Mouse (Mus musculus): ENCODE measurements at regions not wholly inside any gene's neighbourhood (a gene's known extent, or its start where the extent isn't known, plus 50 kb on each side); places are given as distances from the start of the nearest gene placed in this dataset.

DNA sequence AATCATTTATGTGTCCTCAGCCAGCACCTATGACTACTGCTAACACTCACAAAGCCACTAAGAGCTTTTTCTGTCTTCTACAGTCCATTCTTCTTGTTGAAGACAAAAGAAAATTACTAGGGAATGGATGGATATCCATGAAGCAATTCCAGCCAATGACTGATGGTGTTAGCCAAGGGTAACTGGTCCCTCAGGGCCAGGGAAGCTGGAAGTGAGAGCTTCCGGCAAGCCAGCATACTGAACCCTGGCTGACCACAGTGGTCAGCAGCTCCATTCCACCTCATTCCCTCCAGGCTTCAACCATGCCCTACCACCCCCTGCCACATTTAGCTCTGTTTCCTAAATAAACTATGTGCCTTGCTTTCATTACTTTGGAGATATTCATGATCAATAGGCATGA lies 64.1 kb upstream of the Hif1a start:
- H3K9ac ChIP-seq (ENCODE audit: low read depth, low read length) = no peak overlapping the region
- H3K27me3 ChIP-seq (ENCODE audit: control insufficient read depth, insufficient read depth, low read length) = no peaks in the 10 kb centered on the region
- no peak overlapping the region for H3K27ac ChIP-seq
- TF ChIP-seq POLR2A (IDR thresholded peaks at IDR 0.05; ENCODE audit: insufficient read depth, low read depth, low read length) (no peak), CTCF (IDR thresholded peaks at IDR 0.05) (no peak), EP300 (IDR thresholded peaks at IDR 0.05; ENCODE audit: insufficient read depth, low read depth, low read length) (no peak)
- no peaks in the 10 kb centered on the region for H3K36me3 ChIP-seq (ENCODE audit: control insufficient read depth, insufficient read depth, low read length)
- DNase-seq = peak in 1 of 2 experiments; percentile 15
- peaks cover 4% of the 10 kb centered on the region for H3K4me1 ChIP-seq (ENCODE audit: control insufficient read depth, insufficient read depth, low read length)
- intact Hi-C loops (cut with DNase I) = no loop called here
- H3K79me2 ChIP-seq (replicated peaks; ENCODE audit: control insufficient read depth, insufficient read depth, low read length) = no peaks in the 10 kb centered on the region
- no peak overlapping the region for H3K4me3 ChIP-seq
- WGBS = 75% methylated on average over 1 of the region's 1 CpGs

DNA sequence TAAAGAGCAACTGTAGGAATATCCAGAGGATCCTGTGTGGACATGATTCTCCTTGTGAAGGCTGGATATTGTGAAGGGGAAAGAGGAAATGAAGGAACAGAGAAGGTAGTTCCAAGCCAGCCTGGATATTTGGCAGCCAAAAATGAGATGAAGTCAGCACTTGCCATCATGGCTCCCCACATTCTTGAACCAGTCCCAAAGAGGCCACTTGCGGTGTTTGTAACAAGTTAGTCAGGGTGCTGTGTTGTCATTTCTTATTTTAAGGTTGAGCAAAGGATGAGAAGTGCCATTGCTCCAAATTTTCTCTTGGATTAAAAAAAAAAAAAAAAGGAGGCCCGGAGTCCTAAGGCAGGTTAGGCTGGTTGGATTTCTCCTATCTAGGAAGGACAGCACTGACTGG lies 63.3 kb upstream of the Hif1a start:
- 78% methylated on average over 2 of the region's 2 CpGs for WGBS
- H3K9ac ChIP-seq (ENCODE audit: low read depth, low read length) = no peak overlapping the region

GRCm38 (mm10) chr12:73838330-73838729 lies 62.8 kb upstream of the Hif1a start:
- Histone ChIP-seq H3K4me1 (ENCODE audit: control insufficient read depth, insufficient read depth, low read length) (peaks cover 1% of the 10 kb centered on the region; the same call in 1 of the 2 replicates), H3K9ac (ENCODE audit: low read depth, low read length) (no peak overlapping the region), H3K36me3 (ENCODE audit: control insufficient read depth, insufficient read depth, low read length) (no peaks in the 10 kb centered on the region), H3K4me3 (no peak overlapping the region), H3K27me3 (ENCODE audit: control insufficient read depth, insufficient read depth, low read length) (no peaks in the 10 kb centered on the region), H3K79me2 (replicated peaks; ENCODE audit: control insufficient read depth, insufficient read depth, low read length) (no peaks in the 10 kb centered on the region), H3K27ac (no peak overlapping the region)
- TF ChIP-seq CTCF (IDR thresholded peaks at IDR 0.05) = no peak
- no peak for DNase-seq
- intact Hi-C loops (cut with DNase I) = no loop called here
- 88% methylated on average over 10 of the region's 10 CpGs for WGBS

More for the DNA sequence above, 63.3 kb upstream of the Hif1a start:
- intact Hi-C loops (cut with DNase I) = no loop called here
- no peaks in the 10 kb centered on the region for H3K36me3 ChIP-seq (ENCODE audit: control insufficient read depth, insufficient read depth, low read length)
- H3K27ac ChIP-seq = no peak overlapping the region
- TF ChIP-seq POLR2A (IDR thresholded peaks at IDR 0.05; ENCODE audit: insufficient read depth, low read depth, low read length) = no peak
- no peak for TF ChIP-seq CTCF (IDR thresholded peaks at IDR 0.05)
- TF ChIP-seq EP300 (IDR thresholded peaks at IDR 0.05; ENCODE audit: insufficient read depth, low read depth, low read length) = no peak
- peak in 1 of 2 experiments; percentile 38 for DNase-seq
- H3K4me3 ChIP-seq = no peak overlapping the region
- H3K4me1 ChIP-seq (ENCODE audit: control insufficient read depth, insufficient read depth, low read length) = peaks cover 2% of the 10 kb centered on the region; the same call in 1 of the 2 replicates
- H3K79me2 ChIP-seq (replicated peaks; ENCODE audit: control insufficient read depth, insufficient read depth, low read length) = no peaks in the 10 kb centered on the region
- no peaks in the 10 kb centered on the region for H3K27me3 ChIP-seq (ENCODE audit: control insufficient read depth, insufficient read depth, low read length)

- H3K4me3 ChIP-seq = no peak overlapping the region
- intact Hi-C loops (cut with DNase I) = loop anchor here (10.0 kb wide), 1 partner anchor 63 kb away; the partner anchor contains the start of gene Hif1a
- DNase-seq = no peak
- H3K4me1 ChIP-seq (ENCODE audit: control insufficient read depth, insufficient read depth, low read length) = peaks cover 1% of the 10 kb centered on the region; the same call in 1 of the 2 replicates
- H3K27me3 ChIP-seq (ENCODE audit: control insufficient read depth, insufficient read depth, low read length) = no peaks in the 10 kb centered on the region
- H3K27ac ChIP-seq = no peak overlapping the region
- 41% methylated on average over 9 of the region's 9 CpGs for WGBS
- no peaks in the 10 kb centered on the region for H3K79me2 ChIP-seq (replicated peaks; ENCODE audit: control insufficient read depth, insufficient read depth, low read length)
- no peak for TF ChIP-seq POLR2A (IDR thresholded peaks at IDR 0.05; ENCODE audit: insufficient read depth, low read depth, low read length)
- no peak for TF ChIP-seq EP300 (IDR thresholded peaks at IDR 0.05; ENCODE audit: insufficient read depth, low read depth, low read length)
- no peak for TF ChIP-seq CTCF (IDR thresholded peaks at IDR 0.05)
- no peaks in the 10 kb centered on the region for H3K36me3 ChIP-seq (ENCODE audit: control insufficient read depth, insufficient read depth, low read length)
- no peak overlapping the region for H3K9ac ChIP-seq (ENCODE audit: low read depth, low read length)
Measured at GRCm38 (mm10) chr12:73842000-73842675, 59.0 kb upstream of the Hif1a start.

GRCm38 (mm10) chr12:73844782-73845181 lies 56.4 kb upstream of the Hif1a start:
- no peak for TF ChIP-seq POLR2A (IDR thresholded peaks at IDR 0.05; ENCODE audit: insufficient read depth, low read depth, low read length)
- TF ChIP-seq EP300 (IDR thresholded peaks at IDR 0.05; ENCODE audit: insufficient read depth, low read depth, low read length) = no peak
- TF ChIP-seq CTCF (IDR thresholded peaks at IDR 0.05) = no peak
- 92% methylated on average over 3 of the region's 3 CpGs for WGBS
- DNase-seq = no peak
- Histone ChIP-seq H3K79me2 (replicated peaks; ENCODE audit: control insufficient read depth, insufficient read depth, low read length) (no peaks in the 10 kb centered on the region), H3K27ac (no peak overlapping the region), H3K4me1 (ENCODE audit: control insufficient read depth, insufficient read depth, low read length) (peaks cover 2% of the 10 kb centered on the region), H3K9ac (ENCODE audit: low read depth, low read length) (no peak overlapping the region), H3K27me3 (ENCODE audit: control insufficient read depth, insufficient read depth, low read length) (no peaks in the 10 kb centered on the region), H3K36me3 (ENCODE audit: control insufficient read depth, insufficient read depth, low read length) (no peaks in the 10 kb centered on the region), H3K4me3 (no peak overlapping the region)
- intact Hi-C loops (cut with DNase I) = loop anchor here (5.0 to 10.0 kb wide), 2 partner anchors 52 to 60 kb away; partner anchors contain the start of gene Hif1a

GRCm38 (mm10) chr12:73846672-73847071 lies 54.5 kb upstream of the Hif1a start:
- peak; percentile 54 to 60 for DNase-seq
- Histone ChIP-seq H3K79me2 (replicated peaks; ENCODE audit: control insufficient read depth, insufficient read depth, low read length) (no peaks in the 10 kb centered on the region), H3K27me3 (ENCODE audit: control insufficient read depth, insufficient read depth, low read length) (no peaks in the 10 kb centered on the region), H3K9ac (ENCODE audit: low read depth, low read length) (no peak overlapping the region), H3K36me3 (ENCODE audit: control insufficient read depth, insufficient read depth, low read length) (no peaks in the 10 kb centered on the region), H3K4me3 (peak overlapping the region; percentile 43), H3K4me1 (ENCODE audit: control insufficient read depth, insufficient read depth, low read length) (peaks cover 2% of the 10 kb centered on the region), H3K27ac (peak overlapping the region; percentile 73)
- intact Hi-C loops (cut with DNase I) = loop anchor here (5.0 to 10.0 kb wide), 2 partner anchors 54 to 58 kb away; partner anchors contain the start of gene Hif1a
- TF ChIP-seq EP300 (IDR thresholded peaks at IDR 0.05; ENCODE audit: insufficient read depth, low read depth, low read length) (peak; percentile 58; the same call in 1 of the 2 replicates), POLR2A (IDR thresholded peaks at IDR 0.05; ENCODE audit: insufficient read depth, low read depth, low read length) (peak; percentile 67), CTCF (IDR thresholded peaks at IDR 0.05) (peak; percentile 10; the same call in 1 of the 2 replicates)
- 34% methylated on average over 10 of the region's 10 CpGs for WGBS

All from heart, adult 2 months (tissue).